Mouse (Mus musculus) forebrain, embryonic 10.5 days (tissue): ENCODE measurements around the gene Ldah. TPM values are rescaled to one million over a fixed set of nuclear protein-coding genes. Genes with fewer than 3 reads are reported as not detected.
A peak's percentile ranks its signal among the peaks of the same experiment; 100 is the strongest.
"Not testable (repeated sequence)": the region's sequence is repeated elsewhere in the genome, so short reads cannot be mapped to it uniquely, and the experiment has no call there.

ENCODE experiments used
- DNase-seq: peaks from one replicate; pipeline ENCODE4 v3.0.0-alpha.2; 2017; ENCODE audit warnings: low spot score; ENCODE audit errors: extremely low spot score
- H3K27ac ChIP-seq: fragments of 300-500 bp; sonication (generic); 2 replicates; pipeline ENCODE4 v1.5.1; 2016; ENCODE audit warnings: mild to moderate bottlenecking
- H3K27me3 ChIP-seq: fragments of 300-500 bp; sonication (generic); 2 replicates; pipeline ENCODE4 v1.6.1; 2016; ENCODE audit warnings: mild to moderate bottlenecking; ENCODE audit not compliant: poor library complexity, severe bottlenecking
- H3K36me3 ChIP-seq: fragments of 300-500 bp; sonication (generic); replicated peaks from 2 replicates; pipeline ENCODE4 v1.6.1; 2016; ENCODE audit warnings: mild to moderate bottlenecking, moderate library complexity
- H3K4me1 ChIP-seq: fragments of 300-500 bp; sonication (generic); 2 replicates; pipeline ENCODE4 v1.6.1; 2016
- H3K4me3 ChIP-seq: fragments of 300-500 bp; sonication (generic); 2 replicates; pipeline ENCODE4 v1.5.1; 2016; ENCODE audit warnings: mild to moderate bottlenecking, moderate library complexity
- H3K9me3 ChIP-seq: fragments of 300-500 bp; sonication (generic); 2 replicates; pipeline ENCODE4 v1.6.1; 2016; ENCODE audit warnings: mild to moderate bottlenecking, moderate library complexity
- WGBS: fragments of 180-500 bp; shearing (Covaris S2); methylation state at CpG from one replicate; pipeline ENCODE4 v1.1.7; 2016; 5-methylcytosine and 5-hydroxymethylcytosine counted together
- polyA plus RNA-seq: library from polyadenylated mRNA; unstranded; fragments of >200 nt; fragmentation: Nextera tagmentation; extraction: Ambion mirVana; gene quantifications from 2 replicates; pipeline ENCODE4 v1.2.1, GENCODE M21; 2016

The Ldah gene
- polyA plus RNA-seq, result 68.2 and 70.4 TPM in 2 replicates

DNA sequence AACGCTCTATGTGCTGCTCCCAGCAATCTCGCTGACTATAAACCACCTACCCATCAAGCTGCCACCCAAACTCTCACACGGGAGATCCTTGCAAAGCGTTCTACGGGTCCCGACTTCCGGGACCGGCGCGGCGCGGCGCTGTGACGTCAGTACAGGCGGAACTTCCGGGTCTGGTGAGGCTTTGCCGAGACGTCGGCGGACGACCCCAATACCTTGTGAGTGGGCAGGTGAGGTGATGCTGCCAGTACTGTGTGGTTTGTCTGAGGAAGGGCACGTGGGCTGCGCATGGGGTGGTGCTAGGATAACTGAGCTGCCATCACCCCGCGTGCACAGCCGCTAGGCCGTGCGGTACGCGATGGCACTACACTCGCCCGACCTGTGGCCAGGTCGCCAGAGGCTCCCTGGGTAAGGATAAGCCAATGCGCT, at the start of gene Ldah:
Ldah (plus strand) TSS at position 130 of the 426 bp plus-strand sequence.
- H3K27me3 ChIP-seq, result no peaks in the 10 kb centered on the region
- H3K36me3 ChIP-seq, result peaks cover 4% of the 10 kb centered on the region
- H3K4me1 ChIP-seq, result peaks cover 12% of the 10 kb centered on the region
- under 1% methylated on average over 34 of the region's 34 CpGs for WGBS
- peak within 1 kb of the TSS; percentile 86 for H3K4me3 ChIP-seq
- H3K27ac ChIP-seq, result peak within 1 kb of the TSS; percentile 88
- peak; percentile 88 for DNase-seq
- peaks cover 5% of the 10 kb centered on the region; the same call in 1 of the 2 replicates for H3K9me3 ChIP-seq

- no peak for DNase-seq
- H3K27ac ChIP-seq, result no peak overlapping the region
- no peaks in the 10 kb centered on the region for H3K9me3 ChIP-seq
- WGBS, result 74% methylated on average over 2 of the region's 2 CpGs
- no peaks in the 10 kb centered on the region for H3K36me3 ChIP-seq
- H3K27me3 ChIP-seq, result no peaks in the 10 kb centered on the region
- H3K4me1 ChIP-seq, result no peaks in the 10 kb centered on the region
- H3K4me3 ChIP-seq, result no peak overlapping the region
These were observed 40.2 kb upstream of the Ldah start for GRCm38 (mm10) chr12:8167743-8168142.

DNA sequence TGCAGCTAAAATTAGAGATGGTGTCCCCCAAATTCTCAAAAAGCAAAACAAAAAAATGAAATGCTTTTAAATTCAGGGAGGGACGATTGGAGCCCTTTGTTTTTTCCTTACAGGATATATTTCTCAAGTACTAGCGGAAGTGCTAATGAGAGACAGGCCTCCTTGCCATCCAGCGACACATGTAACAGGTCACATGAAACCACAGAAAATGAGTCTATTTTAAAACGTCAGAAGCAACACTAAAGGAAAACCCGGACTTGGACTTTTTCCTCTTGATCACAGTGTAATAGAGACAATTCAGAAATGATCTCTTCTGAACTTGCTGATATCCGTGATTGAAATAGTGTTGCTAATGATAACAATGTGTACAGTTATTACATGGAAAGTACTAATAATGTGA, 27.0 kb upstream of the Ldah start:
- WGBS, result 69% methylated on average over 6 of the region's 6 CpGs
- no peak overlapping the region for H3K27ac ChIP-seq
- H3K9me3 ChIP-seq, result no peaks in the 10 kb centered on the region
- H3K4me1 ChIP-seq, result no peaks in the 10 kb centered on the region
- H3K27me3 ChIP-seq, result no peaks in the 10 kb centered on the region
- no peaks in the 10 kb centered on the region for H3K36me3 ChIP-seq
- H3K4me3 ChIP-seq, result no peak overlapping the region
- no peak for DNase-seq

DNA sequence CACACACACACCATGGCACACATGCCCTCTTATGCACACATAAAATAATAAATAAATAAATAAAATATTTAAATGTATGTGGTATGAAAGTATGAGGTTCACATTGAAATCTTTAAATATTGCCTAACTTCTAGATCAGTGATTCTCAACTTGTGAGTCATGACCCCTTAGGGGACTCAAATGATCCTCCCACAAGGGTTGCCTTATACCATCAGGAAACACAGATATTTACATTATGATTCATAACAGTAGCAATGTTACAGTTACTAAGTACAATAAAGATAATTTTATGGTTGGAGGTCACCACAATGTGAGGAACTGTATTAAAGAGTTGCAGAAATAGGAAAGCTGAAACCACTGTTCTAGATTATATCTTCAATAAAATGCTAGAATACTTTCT, 26.2 kb upstream of the Ldah start:
- no peaks in the 10 kb centered on the region for H3K36me3 ChIP-seq
- no peaks in the 10 kb centered on the region for H3K4me1 ChIP-seq
- H3K27me3 ChIP-seq, result no peaks in the 10 kb centered on the region
- no peak for DNase-seq
- H3K27ac ChIP-seq, result no peak overlapping the region
- no peak overlapping the region for H3K4me3 ChIP-seq
- H3K9me3 ChIP-seq, result no peaks in the 10 kb centered on the region

DNA sequence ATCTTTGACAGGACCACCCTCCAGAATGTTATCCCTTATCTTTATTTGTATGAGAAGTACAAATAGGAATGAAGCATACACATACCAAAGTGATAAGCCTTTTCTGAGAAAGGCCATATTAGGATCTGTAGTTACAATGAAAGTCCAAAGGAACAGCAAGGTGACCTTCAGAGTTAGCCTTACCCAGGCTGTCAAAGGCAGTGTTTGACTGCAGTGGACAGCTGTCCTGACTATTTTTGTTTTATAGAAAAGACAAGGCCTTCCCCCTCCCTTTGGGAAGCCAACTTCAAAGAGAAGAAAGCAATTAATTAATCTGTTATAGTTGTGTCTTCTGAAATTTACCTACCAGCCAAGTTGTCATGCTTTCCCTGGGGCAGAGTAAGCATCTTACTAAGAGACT, 23.4 kb upstream of the Ldah start:
- Histone ChIP-seq H3K36me3 (no peaks in the 10 kb centered on the region), H3K4me3 (no peak overlapping the region), H3K9me3 (no peaks in the 10 kb centered on the region), H3K27ac (no peak overlapping the region), H3K4me1 (no peaks in the 10 kb centered on the region), H3K27me3 (no peaks in the 10 kb centered on the region)
- DNase-seq, result no peak

GRCm38 (mm10) chr12:8188161-8188560, 19.7 kb upstream of the Ldah start:
- H3K4me1 ChIP-seq, result no peaks in the 10 kb centered on the region
- no peak for DNase-seq
- no peaks in the 10 kb centered on the region for H3K27me3 ChIP-seq
- no peak overlapping the region for H3K4me3 ChIP-seq
- no peak overlapping the region for H3K27ac ChIP-seq
- no peaks in the 10 kb centered on the region for H3K9me3 ChIP-seq
- no peaks in the 10 kb centered on the region for H3K36me3 ChIP-seq

GRCm38 (mm10) chr12:8188796-8189535, 18.9 kb upstream of the Ldah start:
- not testable (repeated sequence) for H3K27me3 ChIP-seq, H3K36me3 ChIP-seq, H3K4me3 ChIP-seq, H3K4me1 ChIP-seq, DNase-seq, H3K9me3 ChIP-seq, H3K27ac ChIP-seq
- WGBS, result 89% methylated on average over 15 of the region's 15 CpGs

- WGBS, result 78% methylated on average over 3 of the region's 3 CpGs
- H3K27me3 ChIP-seq, result no peaks in the 10 kb centered on the region
- H3K27ac ChIP-seq, result no peak overlapping the region
- H3K4me1 ChIP-seq, result no peaks in the 10 kb centered on the region
- DNase-seq, result no peak
- no peak overlapping the region for H3K4me3 ChIP-seq
- H3K9me3 ChIP-seq, result no peaks in the 10 kb centered on the region
- H3K36me3 ChIP-seq, result no peaks in the 10 kb centered on the region
These were observed 18.2 kb upstream of the Ldah start for GRCm38 (mm10) chr12:8189722-8190121.

DNA sequence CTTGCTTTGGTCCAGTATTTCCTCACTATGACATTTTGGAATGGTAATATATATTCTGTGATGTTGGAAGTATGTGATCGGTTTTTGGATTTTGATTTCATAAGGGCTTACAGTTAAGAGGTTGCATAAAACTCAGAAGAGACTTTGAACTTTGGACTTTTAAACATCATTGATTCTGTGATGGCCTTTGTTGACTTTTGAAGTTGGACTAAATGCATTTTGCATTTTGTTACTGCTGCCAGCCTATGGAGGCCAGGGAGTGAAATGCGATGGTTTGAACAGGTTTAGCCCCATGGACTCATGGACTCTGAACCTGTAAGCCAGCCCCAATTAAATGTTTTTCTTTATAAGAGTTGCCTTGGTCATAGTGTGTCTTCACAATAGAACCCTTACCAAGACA, 2.2 kb upstream of the Ldah start:
- no peak for DNase-seq
- H3K27ac ChIP-seq, result no peak overlapping the region
- no peaks in the 10 kb centered on the region for H3K9me3 ChIP-seq
- H3K4me3 ChIP-seq, result no peak overlapping the region
- no peaks in the 10 kb centered on the region for H3K36me3 ChIP-seq
- WGBS, result 87% methylated on average over 2 of the region's 2 CpGs
- no peaks in the 10 kb centered on the region for H3K27me3 ChIP-seq
- H3K4me1 ChIP-seq, result peaks cover 12% of the 10 kb centered on the region

DNA sequence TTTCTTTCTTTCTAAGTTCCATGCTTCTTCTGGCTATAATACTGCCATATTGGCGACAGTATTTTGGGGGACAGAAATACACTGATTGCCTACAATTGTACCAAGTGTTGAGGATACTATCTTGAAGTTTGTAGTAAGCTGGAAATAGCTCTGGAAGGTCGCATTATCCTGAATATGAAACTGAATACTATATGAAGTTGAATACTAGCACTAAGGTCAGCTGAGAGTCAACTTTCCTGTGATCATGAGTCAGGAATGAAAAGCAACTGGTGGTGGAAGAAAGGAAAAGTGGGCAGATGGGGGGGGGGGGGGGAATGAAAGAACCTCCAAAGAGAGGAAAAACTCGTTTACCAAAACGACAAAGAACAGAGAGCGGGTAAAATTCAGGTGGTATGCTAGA, 329 bp upstream of the Ldah start:
- H3K27me3 ChIP-seq, result no peaks in the 10 kb centered on the region
- peaks cover 2% of the 10 kb centered on the region; the same call in 1 of the 2 replicates for H3K9me3 ChIP-seq
- peaks cover 12% of the 10 kb centered on the region for H3K4me1 ChIP-seq
- H3K27ac ChIP-seq, result peak overlapping the region; percentile 88
- no peak for DNase-seq
- peak overlapping the region; percentile 86 for H3K4me3 ChIP-seq
- WGBS, result 20% methylated on average over 5 of the region's 5 CpGs
- peaks cover under 1% of the 10 kb centered on the region for H3K36me3 ChIP-seq

- H3K4me1 ChIP-seq, result no peaks in the 10 kb centered on the region
- H3K9me3 ChIP-seq, result peaks cover 5% of the 10 kb centered on the region; the same call in 1 of the 2 replicates
- no peak overlapping the region for H3K27ac ChIP-seq
- no peak for DNase-seq
- WGBS, result 89% methylated on average over 15 of the region's 15 CpGs
- no peaks in the 10 kb centered on the region for H3K27me3 ChIP-seq
- no peak overlapping the region for H3K4me3 ChIP-seq
- H3K36me3 ChIP-seq, result peaks cover 11% of the 10 kb centered on the region
These were observed 8.7 kb downstream of the Ldah start for GRCm38 (mm10) chr12:8216392-8217280.

DNA sequence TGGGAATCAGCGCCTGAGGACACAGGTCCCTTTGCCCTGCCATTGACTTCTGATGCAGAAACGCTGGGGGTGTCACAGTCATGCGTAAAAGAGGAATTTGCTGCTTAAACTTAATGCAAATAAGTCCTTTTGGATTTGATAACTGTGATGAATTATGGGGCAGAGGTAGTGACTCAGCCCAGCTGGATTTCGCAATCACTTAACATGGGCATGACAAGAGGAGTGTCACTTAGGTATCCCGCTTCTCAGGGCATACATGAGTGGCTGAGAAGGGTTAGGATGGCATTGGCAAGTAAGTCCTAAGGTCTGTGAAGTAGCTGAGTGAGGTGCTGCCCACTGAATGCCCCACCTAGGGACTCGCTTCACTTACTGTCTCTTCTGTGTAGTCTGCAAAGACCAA, 15.1 kb downstream of the Ldah start:
- no peaks in the 10 kb centered on the region for H3K9me3 ChIP-seq
- WGBS, result 91% methylated on average over 6 of the region's 6 CpGs
- no peak overlapping the region for H3K27ac ChIP-seq
- no peaks in the 10 kb centered on the region for H3K27me3 ChIP-seq
- DNase-seq, result no peak
- no peaks in the 10 kb centered on the region for H3K4me1 ChIP-seq
- no peak overlapping the region for H3K4me3 ChIP-seq
- peaks cover 23% of the 10 kb centered on the region for H3K36me3 ChIP-seq

GRCm38 (mm10) chr12:8231101-8231500, 23.2 kb downstream of the Ldah start:
- WGBS, result 95% methylated on average over 3 of the region's 3 CpGs
- no peak for DNase-seq
- Histone ChIP-seq H3K4me3 (no peak overlapping the region), H3K27ac (no peak overlapping the region), H3K9me3 (no peaks in the 10 kb centered on the region), H3K36me3 (peaks cover 14% of the 10 kb centered on the region), H3K27me3 (no peaks in the 10 kb centered on the region), H3K4me1 (no peaks in the 10 kb centered on the region)
